Mouse (Mus musculus) CH12.LX (cell line): Measurements from ENCODE around the gene Lhx9. TPM values are rescaled to one million over a fixed set of nuclear protein-coding genes. Genes with fewer than 3 reads are reported as not detected.

ENCODE experiments used
- DNase-seq: peaks from one replicate; pipeline ENCODE4 v3.0.0-alpha.2; 2013; ENCODE audit errors: extremely low read depth
- H3K27ac ChIP-seq: 2 replicates; pipeline ENCODE4 v1.5.1; 2012; ENCODE audit warnings: low read depth, mild to moderate bottlenecking, control low read depth, moderate library complexity; ENCODE audit not compliant: insufficient read depth
- H3K27me3 ChIP-seq: replicated peaks from 2 replicates; pipeline ENCODE3; 2012; ENCODE audit warnings: inconsistent platforms
- H3K36me3 ChIP-seq, 2 experiments: replicated peaks in 1 of 2; 2 replicates each; pipeline versions ENCODE3 to v1.6.1; 2012; ENCODE audit warnings: inconsistent platforms in 1 of 2, low read length in 1 of 2, mild to moderate bottlenecking in 1 of 2, mixed read lengths in 1 of 2, moderate library complexity in 1 of 2; ENCODE audit not compliant: control insufficient read depth in 1 of 2, insufficient read depth in 1 of 2
- H3K4me1 ChIP-seq, 2 experiments: 2 replicates each; pipeline ENCODE4 v1.6.1; 2012; ENCODE audit warnings: inconsistent platforms in 1 of 2, moderate library complexity in 1 of 2; ENCODE audit not compliant: insufficient read depth in 2 of 2, control insufficient read depth in 1 of 2
- H3K4me2 ChIP-seq: 2 replicates; pipeline ENCODE4 v1.6.1; 2012; ENCODE audit warnings: low read depth, mild to moderate bottlenecking, control low read depth; ENCODE audit not compliant: poor library complexity, insufficient read depth, severe bottlenecking
- H3K4me3 ChIP-seq, 3 experiments: fragments of 150-350 bp in 1 of 3; sonication (generic) in 1 of 3; replicated peaks in 1 of 3; 2 replicates each; pipeline versions ENCODE3 to v1.5.1; 2011 to 2012; ENCODE audit warnings: low read depth in 2 of 3, low read length in 2 of 3, mild to moderate bottlenecking in 2 of 3, moderate library complexity in 2 of 3, control low read depth in 1 of 3, improper control_type of control experiment in 1 of 3, inconsistent platforms in 1 of 3, mixed read lengths in 1 of 3; ENCODE audit not compliant: poor library complexity in 1 of 3
- H3K79me2 ChIP-seq: replicated peaks from 2 replicates; pipeline ENCODE4 v1.6.1; 2012; ENCODE audit warnings: mild to moderate bottlenecking, moderate library complexity; ENCODE audit not compliant: control insufficient read depth, poor library complexity, insufficient read depth, severe bottlenecking; ENCODE audit errors: extremely low read depth
- H3K9ac ChIP-seq: 2 replicates; pipeline ENCODE4 v1.6.1; 2012; ENCODE audit warnings: low read depth, mild to moderate bottlenecking, control low read depth, moderate library complexity; ENCODE audit not compliant: insufficient read depth
- H3K9me3 ChIP-seq: replicated peaks from 2 replicates; pipeline ENCODE3; 2012; ENCODE audit warnings: low read length, inconsistent platforms, mixed read lengths
- CHD1 ChIP-seq: IDR thresholded peaks from 2 replicates; pipeline ENCODE4 v1.6.1; 2012; ENCODE audit warnings: low read depth, low read length, improper control_type of control experiment, inconsistent platforms
- CTCF ChIP-seq, 2 experiments: IDR thresholded peaks in 1 of 2; conservative IDR thresholded peaks in 1 of 2; 2 replicates each; pipeline ENCODE4 v1.5.1; 2011 to 2012; ENCODE audit warnings: low read depth in 2 of 2, low read length in 2 of 2, improper control_type of control experiment in 1 of 2, inconsistent platforms in 1 of 2, mild to moderate bottlenecking in 1 of 2, moderate library complexity in 1 of 2
- E2F4 ChIP-seq: IDR thresholded peaks from 2 replicates; pipeline ENCODE4 v1.6.1; 2011; ENCODE audit warnings: low read depth, low read length, improper control_type of control experiment; ENCODE audit not compliant: insufficient replicate concordance
- ELF1 ChIP-seq: IDR thresholded peaks from 2 replicates; pipeline ENCODE4 v1.6.1; 2014; ENCODE audit warnings: low read depth, mild to moderate bottlenecking, inconsistent platforms, low read length, improper control_type of control experiment
- GABPA ChIP-seq: IDR thresholded peaks from 2 replicates; pipeline ENCODE4 v1.6.1; 2012; ENCODE audit warnings: low read depth, low read length, improper control_type of control experiment, inconsistent platforms; ENCODE audit not compliant: insufficient replicate concordance
- JUN ChIP-seq: IDR thresholded peaks from 2 replicates; pipeline ENCODE4 v1.6.1; 2011; ENCODE audit warnings: low read depth, mild to moderate bottlenecking, low read length, improper control_type of control experiment, moderate library complexity; ENCODE audit not compliant: insufficient read depth
- JUND ChIP-seq: conservative IDR thresholded peaks from 2 replicates; pipeline ENCODE4 v1.6.1; 2011; ENCODE audit warnings: low read depth, low read length, improper control_type of control experiment
- KAT2A ChIP-seq: IDR thresholded peaks from 2 replicates; pipeline ENCODE4 v1.6.1; 2012; ENCODE audit warnings: low read length, improper control_type of control experiment, inconsistent platforms; ENCODE audit not compliant: insufficient replicate concordance
- MEF2A ChIP-seq: IDR thresholded peaks from 2 replicates; pipeline ENCODE4 v1.6.1; 2014; ENCODE audit warnings: low read depth, mild to moderate bottlenecking, inconsistent platforms, low read length, improper control_type of control experiment, borderline replicate concordance
- MXI1 ChIP-seq: IDR thresholded peaks from 2 replicates; pipeline ENCODE4 v1.6.1; 2011; ENCODE audit warnings: mild to moderate bottlenecking, low read depth, low read length, improper control_type of control experiment
- NELFE ChIP-seq: IDR thresholded peaks from 2 replicates; pipeline ENCODE4 v1.6.1; 2011; ENCODE audit warnings: low read depth, low read length, improper control_type of control experiment
- PAX5 ChIP-seq: IDR thresholded peaks from 2 replicates; pipeline ENCODE4 v1.6.1; 2012; ENCODE audit warnings: low read length, inconsistent platforms, mixed read lengths
- POLR2A ChIP-seq: IDR thresholded peaks from 2 replicates; pipeline ENCODE4 v1.6.1; 2011; ENCODE audit warnings: low read depth, mild to moderate bottlenecking, improper control_type of control experiment, low read length
- POLR2AphosphoS2 ChIP-seq: IDR thresholded peaks from 2 replicates; pipeline ENCODE4 v1.6.1; 2011; ENCODE audit warnings: low read depth, low read length, improper control_type of control experiment
- SIN3A ChIP-seq: IDR thresholded peaks from 2 replicates; pipeline ENCODE4 v1.6.1; 2012; ENCODE audit warnings: low read length, improper control_type of control experiment, inconsistent platforms
- TCF12 ChIP-seq: IDR thresholded peaks from 2 replicates; pipeline ENCODE4 v1.6.1; 2014; ENCODE audit warnings: low read depth, mild to moderate bottlenecking, inconsistent platforms, low read length, improper control_type of control experiment
- UBTF ChIP-seq: IDR thresholded peaks from 2 replicates; pipeline ENCODE4 v1.6.1; 2012; ENCODE audit warnings: low read depth, mild to moderate bottlenecking, inconsistent platforms, low read length, improper control_type of control experiment, moderate library complexity
- USF1 ChIP-seq: IDR thresholded peaks from 2 replicates; pipeline ENCODE4 v1.6.1; 2014; ENCODE audit warnings: low read depth, mild to moderate bottlenecking, inconsistent platforms, low read length, improper control_type of control experiment
- ZC3H11A ChIP-seq: IDR thresholded peaks from 2 replicates; pipeline ENCODE4 v1.6.1; 2012; ENCODE audit warnings: low read depth, mild to moderate bottlenecking, inconsistent platforms, low read length, improper control_type of control experiment
- ZKSCAN1 ChIP-seq: IDR thresholded peaks from 2 replicates; pipeline ENCODE4 v1.6.1; 2012; ENCODE audit warnings: low read depth, inconsistent platforms, low read length, improper control_type of control experiment, borderline replicate concordance
- ZMIZ1 ChIP-seq: IDR thresholded peaks from 2 replicates; pipeline ENCODE4 v1.6.1; 2012; ENCODE audit warnings: low read depth, mild to moderate bottlenecking, inconsistent platforms, low read length, improper control_type of control experiment
- ZNF384 ChIP-seq: IDR thresholded peaks from 2 replicates; pipeline ENCODE4 v1.6.1; 2012; ENCODE audit warnings: low read depth, low read length, improper control_type of control experiment, inconsistent platforms
- dilution Hi-C: fragments of 300-500 bp; cut with MboI; formaldehyde crosslinking; loops from 2 replicates; pipeline ENCODE4 v1.14.3; 2020; ENCODE audit warnings: low sequenced_read_pairs; ENCODE audit not compliant: extremely low pct_unique_long_range_greater_than_20kb, extremely low pct_ligation_motif_present
- in situ Hi-C: fragments of 300-500 bp; cut with MboI; formaldehyde crosslinking; loops from 3 replicates; pipeline ENCODE4 v1.14.3; 2019; ENCODE audit warnings: low sequenced_read_pairs, low pct_ligation_motif_present, low pct_unique_long_range_greater_than_20kb, mixed read lengths
- polyA plus RNA-seq: library from polyadenylated mRNA; unstranded; fragments of >175 nt; gene quantifications from 2 replicates; pipeline ENCODE4 v1.2.1, GENCODE M21; 2012; ENCODE audit warnings: low read depth; ENCODE audit not compliant: insufficient read length
- total RNA-seq, 2 experiments: library from RNA; depleted of rRNA; stranded (reverse); fragments of 300-350 nt in 1 of 2; fragments of >200 nt in 1 of 2; gene quantifications; 2 replicates each; pipeline ENCODE4 v1.2.3; 2012 to 2014

The Lhx9 gene
- total and polyA plus RNA-seq, 3 experiments = 0.09 to 0.23 (median 0.21) TPM

DNA sequence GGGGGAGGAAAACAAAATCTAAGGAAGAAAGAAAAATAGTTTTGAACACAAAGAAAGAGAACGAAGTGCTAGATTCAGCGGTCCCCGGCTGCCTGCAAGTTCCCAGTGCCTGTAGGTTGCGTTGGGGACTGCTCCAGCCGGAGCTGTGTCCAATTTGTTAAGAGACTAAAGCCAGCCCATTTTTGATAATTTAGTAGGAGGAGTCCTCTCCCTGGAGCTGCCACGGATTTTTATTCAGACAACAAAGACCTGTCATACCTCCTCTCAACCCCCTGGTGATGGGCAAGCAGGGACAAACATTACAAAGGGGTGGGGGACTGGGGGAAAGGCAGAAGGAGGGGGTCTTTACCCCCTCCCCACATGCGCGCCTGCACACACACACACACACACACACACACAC is 6.1 kb downstream of the Lhx9 start:
- no peak overlapping the region for H3K4me3 ChIP-seq
- TF ChIP-seq PAX5 (no peak), SIN3A (no peak), CTCF (conservative IDR thresholded peaks at IDR 0.05 in 1 of 2, IDR thresholded peaks at IDR 0.05 in 1 of 2; ENCODE audit: low read depth in 2 of 2, low read length in 2 of 2) (no peak), UBTF (no peak), JUND (no peak), POLR2A (no peak), GABPA (no peak)
- TF ChIP-seq, all 38 proteins: peak for 0
- in situ Hi-C loops (loop anchor here (25.0 kb wide), 2 partner anchors 245 to 320 kb away; no protein-coding TSS in a partner anchor), dilution Hi-C loops (no loop called here)
- Histone ChIP-seq H3K9ac (no peak overlapping the region), H3K4me1 (no peaks in the 10 kb centered on the region; a peak in 1 of 4 replicates), H3K4me2 (no peak overlapping the region), H3K9me3 (no peaks in the 10 kb centered on the region), H3K79me2 (no peaks in the 10 kb centered on the region), H3K27ac (no peak overlapping the region), H3K27me3 (no peaks in the 10 kb centered on the region), H3K36me3 (no peaks in the 10 kb centered on the region)
- DNase-seq = no peak

DNA sequence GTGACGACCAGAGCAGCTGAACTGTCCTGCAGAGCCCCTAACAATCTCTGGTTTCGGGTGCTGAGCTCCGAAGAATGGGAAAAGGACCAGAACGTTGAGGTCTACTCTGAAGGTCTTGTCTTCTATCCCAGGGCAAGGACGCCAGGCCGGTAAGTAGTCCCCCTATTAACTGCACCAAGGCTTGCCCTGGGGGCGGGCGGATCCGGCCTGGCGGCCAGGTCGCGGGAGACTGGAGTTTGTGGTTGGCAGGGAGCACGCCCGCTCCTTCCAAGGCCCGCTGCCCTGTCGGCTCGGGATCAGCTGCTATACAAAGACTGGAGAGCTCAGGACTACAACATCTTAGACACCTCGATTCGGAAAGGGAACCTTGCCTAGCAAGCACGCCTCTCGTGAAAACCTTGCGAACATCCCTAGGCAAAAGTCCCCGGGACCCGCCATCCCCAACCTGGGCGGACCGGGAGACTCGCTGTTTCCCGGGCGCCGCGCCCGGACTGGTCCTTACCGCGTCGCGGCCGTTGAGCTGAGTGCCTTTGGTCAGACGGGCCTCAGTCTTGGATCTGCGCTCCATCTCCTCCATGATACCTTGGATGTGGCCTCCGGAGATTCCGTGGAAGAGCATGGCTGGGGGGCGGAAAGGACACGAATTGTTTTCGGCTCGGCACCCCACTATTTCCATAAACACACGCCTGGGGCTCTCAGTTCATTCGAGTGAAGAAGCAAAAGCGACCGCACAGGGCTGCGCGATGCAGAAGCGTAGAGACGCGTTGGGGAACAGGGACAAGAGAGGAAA is 6.9 kb downstream of the Lhx9 start:
- in situ Hi-C loops = loop anchor here (25.0 kb wide), 2 partner anchors 246 to 321 kb away; no protein-coding TSS in a partner anchor
- peaks cover 3 to 5% of the 10 kb centered on the region in 2 experiments; a peak in 3 of 4 replicates for H3K4me1 ChIP-seq

More for the DNA sequence above, 6.9 kb downstream of the Lhx9 start:
- no peaks in the 10 kb centered on the region for H3K9me3 ChIP-seq
- H3K9ac ChIP-seq = no peak overlapping the region
- H3K4me3 ChIP-seq = no peak overlapping the region
- H3K79me2 ChIP-seq = no peaks in the 10 kb centered on the region
- dilution Hi-C loops = no loop called here
- no peak overlapping the region for H3K4me2 ChIP-seq
- H3K27me3 ChIP-seq = no peaks in the 10 kb centered on the region
- no peak overlapping the region for H3K27ac ChIP-seq
- no peaks in the 10 kb centered on the region for H3K36me3 ChIP-seq
- no peak for TF ChIP-seq ZMIZ1
- TF ChIP-seq ZNF384 = no peak
- no peak for TF ChIP-seq JUN
- no peak for TF ChIP-seq CTCF (conservative IDR thresholded peaks at IDR 0.05 in 1 of 2, IDR thresholded peaks at IDR 0.05 in 1 of 2; ENCODE audit: low read depth in 2 of 2, low read length in 2 of 2)
- TF ChIP-seq TCF12 = no peak
- TF ChIP-seq MXI1 = no peak
- no peak for TF ChIP-seq ELF1
- no peak for TF ChIP-seq POLR2AphosphoS2
- no peak for TF ChIP-seq USF1
- TF ChIP-seq KAT2A = no peak
- TF ChIP-seq CHD1 = no peak
- no peak for TF ChIP-seq ZKSCAN1
- TF ChIP-seq MEF2A = no peak
- no peak for TF ChIP-seq ZC3H11A
- no peak for TF ChIP-seq E2F4
- no peak for TF ChIP-seq NELFE
- TF ChIP-seq, all 38 proteins: peak for 0
- DNase-seq = no peak
